Mouse (Mus musculus): ENCODE results near the gene Mrpl49. TPM values are rescaled to one million over a fixed set of nuclear protein-coding genes. Genes with fewer than 3 reads are reported as not detected.
A peak's percentile ranks its signal among the peaks of the same experiment; 100 is the strongest.

Gene Mrpl49
- polyA plus RNA-seq, 1 experiment from 2014 or later: 81.7 TPM

DNA sequence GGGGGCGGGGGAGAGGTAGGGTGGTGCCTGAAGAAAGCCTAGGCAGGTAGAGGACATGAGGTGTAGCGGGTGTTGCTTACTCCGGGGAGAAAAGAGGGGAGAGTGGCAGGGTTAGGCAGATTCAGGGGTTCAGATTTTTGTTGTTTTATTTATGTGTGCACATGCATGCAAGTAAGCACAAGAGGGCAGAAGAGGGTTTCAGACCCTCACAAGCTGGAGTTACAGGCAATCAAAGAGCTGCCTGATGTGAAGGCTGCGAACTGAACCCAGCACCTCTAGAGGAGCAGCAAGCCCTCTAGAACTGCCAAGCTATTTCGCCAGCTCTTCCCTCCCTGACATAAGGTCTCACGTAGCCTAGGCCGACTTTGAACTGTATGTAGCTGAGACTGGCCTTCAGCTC, 41.1 kb downstream of the Mrpl49 start:
- no peak overlapping the region for H3K4me3 ChIP-seq (ENCODE audit: low read depth, low read length)

DNA sequence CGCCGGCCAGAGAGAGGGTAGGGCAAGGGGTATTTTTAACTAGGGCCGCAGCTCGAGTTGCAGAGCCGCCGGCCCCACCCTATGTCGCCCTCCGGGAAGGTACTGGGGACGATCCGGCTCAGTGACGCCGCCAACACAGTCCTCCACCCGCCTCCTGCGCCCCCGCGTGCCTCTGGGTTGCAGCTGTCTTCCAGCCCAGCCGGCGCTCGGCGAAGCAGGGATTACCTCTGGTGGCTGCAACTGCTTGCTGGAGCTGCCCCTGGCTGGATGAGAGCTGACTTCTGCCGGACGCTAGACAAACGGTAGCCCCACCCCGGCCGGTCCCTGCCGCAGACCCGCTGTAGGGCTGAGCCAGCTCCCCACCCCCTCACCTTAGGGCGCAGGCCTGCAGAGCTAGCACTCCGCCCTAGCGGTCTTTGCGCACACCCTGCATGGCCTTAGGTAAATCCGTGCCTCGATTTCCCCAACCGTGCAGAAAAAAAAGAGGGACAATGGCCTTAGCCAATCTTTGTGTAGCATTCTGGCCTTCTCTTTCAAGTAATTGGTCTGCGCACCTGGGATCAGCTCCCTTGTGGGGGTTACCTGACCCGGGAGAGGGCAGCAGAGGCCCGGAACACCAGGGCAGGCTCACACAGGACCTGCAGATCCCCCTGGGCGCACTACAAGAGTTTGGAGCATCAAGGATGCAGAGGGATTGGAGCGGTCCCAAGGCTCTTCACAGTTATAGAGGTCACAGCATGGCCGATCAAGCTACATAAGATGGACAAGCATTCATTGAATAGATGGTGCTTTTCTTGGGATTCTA, 41.9 kb downstream of the Mrpl49 start, which contains the start of gene Capn1:
TSS of gene Capn1 (minus strand) at position 387 of the 805 bp plus-strand sequence.
- Histone ChIP-seq H3K9ac (ENCODE audit: low read depth, low read length) (peak within 1 kb of the TSS; percentile 44), H3K4me2 (replicated peaks; ENCODE audit: low read depth, low read length) (peak within 1 kb of the TSS; percentile 64), H3K27me3 (ENCODE audit: control insufficient read depth, insufficient read depth, low read length) (peaks cover 15% of the 10 kb centered on the region), H3K9me3 (ENCODE audit: control insufficient read depth, low read length) (no peaks in the 10 kb centered on the region), H3K36me3 (ENCODE audit: control insufficient read depth, insufficient read depth, low read length) (no peaks in the 10 kb centered on the region), H3K4me1 (replicated peaks; ENCODE audit: control insufficient read depth, insufficient read depth, low read length) (peaks cover 4% of the 10 kb centered on the region; the same call in 1 of the 2 replicates), H3K4me3 (ENCODE audit: low read depth, low read length) (peak within 1 kb of the TSS; percentile 45), H3K27ac (ENCODE audit: low read depth, low read length) (no peak within 1 kb of the TSS; the same call in 1 of the 2 replicates)
- WGBS: 3% methylated on average over 38 of the region's 40 CpGs
- peak; percentile 75 for ATAC-seq (ENCODE audit: low FRiP score)
- peak; percentile 77 for DNase-seq (ENCODE audit: low spot score)

More for the DNA sequence above, 41.1 kb downstream of the Mrpl49 start:
- 36% methylated on average over 7 of the region's 7 CpGs for WGBS
- no peak overlapping the region for H3K9ac ChIP-seq (ENCODE audit: low read depth, low read length)
- ATAC-seq (ENCODE audit: low FRiP score): no peak
- no peaks in the 10 kb centered on the region for H3K36me3 ChIP-seq (ENCODE audit: control insufficient read depth, insufficient read depth, low read length)
- no peak overlapping the region for H3K27ac ChIP-seq (ENCODE audit: low read depth, low read length)
- DNase-seq (ENCODE audit: low spot score): peak; percentile 21
- peaks cover 4% of the 10 kb centered on the region; the same call in 1 of the 2 replicates for H3K4me1 ChIP-seq (replicated peaks; ENCODE audit: control insufficient read depth, insufficient read depth, low read length)
- no peak overlapping the region for H3K4me2 ChIP-seq (replicated peaks; ENCODE audit: low read depth, low read length)
- H3K9me3 ChIP-seq (ENCODE audit: control insufficient read depth, low read length): no peaks in the 10 kb centered on the region
- peaks cover 15% of the 10 kb centered on the region for H3K27me3 ChIP-seq (ENCODE audit: control insufficient read depth, insufficient read depth, low read length)

DNA sequence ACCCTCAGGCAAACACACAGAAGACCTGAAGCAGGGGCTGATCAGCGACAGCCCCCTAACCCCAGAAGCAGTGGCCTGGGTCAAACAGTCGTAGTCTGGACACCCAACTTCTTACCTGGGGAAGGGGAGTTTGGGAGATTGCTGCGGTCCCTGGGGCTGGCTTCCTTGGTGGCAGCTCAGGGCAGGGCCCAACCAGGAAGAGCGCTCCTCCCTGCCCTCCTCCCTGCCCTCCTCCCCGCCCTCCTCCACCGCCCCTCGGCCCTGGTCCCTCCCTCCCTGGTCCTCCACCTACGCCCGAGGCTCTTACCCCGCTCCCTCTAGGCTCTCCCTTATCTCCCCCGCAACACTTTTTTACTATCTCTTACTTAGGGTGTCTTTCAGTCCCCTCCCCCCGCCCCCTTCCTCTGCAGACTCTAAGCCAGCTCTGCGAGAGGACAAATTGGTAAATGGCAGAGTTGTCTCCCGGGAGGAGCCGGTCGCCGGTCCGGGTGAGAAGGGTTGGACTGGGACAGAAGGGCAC, 42.5 kb downstream of the Mrpl49 start:
- peaks cover 15% of the 10 kb centered on the region for H3K27me3 ChIP-seq (ENCODE audit: control insufficient read depth, insufficient read depth, low read length)
- no peaks in the 10 kb centered on the region for H3K9me3 ChIP-seq (ENCODE audit: control insufficient read depth, low read length)

DNA sequence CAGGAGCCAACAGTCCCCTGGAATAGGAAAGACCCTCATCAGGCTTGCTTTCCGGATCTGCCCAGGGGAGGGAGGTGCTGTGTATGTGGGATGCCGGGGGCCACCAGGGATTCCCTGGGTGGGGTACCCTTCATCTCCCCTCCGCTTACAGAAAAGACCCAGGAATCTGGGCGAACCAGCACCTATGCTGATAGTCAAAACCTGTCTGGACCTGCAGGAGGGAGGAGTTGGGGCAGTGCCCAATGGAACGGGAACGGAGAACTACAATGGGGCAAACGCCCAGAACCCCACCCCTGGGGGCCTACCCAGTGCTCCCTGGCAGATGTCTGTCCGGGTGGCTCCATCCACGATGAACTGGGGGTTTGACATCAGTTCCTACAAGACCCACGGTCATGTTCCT, 43.9 kb downstream of the Mrpl49 start:
- H3K36me3 ChIP-seq (ENCODE audit: control insufficient read depth, insufficient read depth, low read length): no peaks in the 10 kb centered on the region
- no peak overlapping the region for H3K27ac ChIP-seq (ENCODE audit: low read depth, low read length)
- 90% methylated on average over 10 of the region's 10 CpGs for WGBS
- ATAC-seq (ENCODE audit: low FRiP score) (no peak), DNase-seq (ENCODE audit: low spot score) (no peak)
- H3K9me3 ChIP-seq (ENCODE audit: control insufficient read depth, low read length): no peaks in the 10 kb centered on the region
- H3K9ac ChIP-seq (ENCODE audit: low read depth, low read length): no peak overlapping the region
- H3K4me1 ChIP-seq (replicated peaks; ENCODE audit: control insufficient read depth, insufficient read depth, low read length): peaks cover 4% of the 10 kb centered on the region; the same call in 1 of the 2 replicates
- H3K4me3 ChIP-seq (ENCODE audit: low read depth, low read length): no peak overlapping the region
- H3K27me3 ChIP-seq (ENCODE audit: control insufficient read depth, insufficient read depth, low read length): peaks cover 15% of the 10 kb centered on the region
- no peak overlapping the region for H3K4me2 ChIP-seq (replicated peaks; ENCODE audit: low read depth, low read length)

More for the DNA sequence above, 42.5 kb downstream of the Mrpl49 start:
- Histone ChIP-seq H3K4me3 (ENCODE audit: low read depth, low read length) (peak overlapping the region; percentile 45), H3K4me1 (replicated peaks; ENCODE audit: control insufficient read depth, insufficient read depth, low read length) (peaks cover 4% of the 10 kb centered on the region; the same call in 1 of the 2 replicates), H3K27ac (ENCODE audit: low read depth, low read length) (no peak overlapping the region), H3K9ac (ENCODE audit: low read depth, low read length) (peak overlapping the region; percentile 44), H3K36me3 (ENCODE audit: control insufficient read depth, insufficient read depth, low read length) (no peaks in the 10 kb centered on the region), H3K4me2 (replicated peaks; ENCODE audit: low read depth, low read length) (peak overlapping the region; percentile 64)
- ATAC-seq (ENCODE audit: low FRiP score) (peak; percentile 61), DNase-seq (ENCODE audit: low spot score) (peak; percentile 55)
- 3% methylated on average over 11 of the region's 18 CpGs for WGBS

DNA sequence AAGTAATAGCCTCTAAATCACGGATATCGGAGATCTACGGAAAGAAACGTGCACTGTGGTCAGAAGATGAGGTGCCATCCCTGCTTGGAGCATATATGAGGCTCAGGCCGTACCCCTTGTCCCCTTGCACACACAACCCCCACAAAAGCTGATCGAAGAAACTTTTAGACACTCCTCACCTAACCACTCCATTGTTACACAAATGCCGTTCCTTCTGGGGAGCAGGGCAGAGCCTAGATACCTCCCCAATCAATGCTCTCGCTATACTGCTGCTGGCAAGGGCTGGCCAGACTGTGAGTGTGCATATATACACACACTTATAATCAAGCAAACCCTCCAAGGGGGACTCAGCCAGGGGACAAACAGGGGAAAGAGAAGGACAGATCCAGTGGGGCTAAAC, 48.4 kb downstream of the Mrpl49 start:
- no peaks in the 10 kb centered on the region for H3K9me3 ChIP-seq (ENCODE audit: control insufficient read depth, low read length)
- no peak for ATAC-seq (ENCODE audit: low FRiP score)
- 77% methylated on average over 8 of the region's 8 CpGs for WGBS
- no peak for DNase-seq (ENCODE audit: low spot score)
- H3K27me3 ChIP-seq (ENCODE audit: control insufficient read depth, insufficient read depth, low read length): 0 out of 2 replicates have a peak, but pooled peaks cover 1% of the 10 kb centered on the region
- no peak overlapping the region for H3K27ac ChIP-seq (ENCODE audit: low read depth, low read length)
- H3K36me3 ChIP-seq (ENCODE audit: control insufficient read depth, insufficient read depth, low read length): no peaks in the 10 kb centered on the region
- no peak overlapping the region for H3K9ac ChIP-seq (ENCODE audit: low read depth, low read length)
- no peaks in the 10 kb centered on the region for H3K4me1 ChIP-seq (replicated peaks; ENCODE audit: control insufficient read depth, insufficient read depth, low read length)
- no peak overlapping the region for H3K4me2 ChIP-seq (replicated peaks; ENCODE audit: low read depth, low read length)
- H3K4me3 ChIP-seq (ENCODE audit: low read depth, low read length): no peak overlapping the region

DNA sequence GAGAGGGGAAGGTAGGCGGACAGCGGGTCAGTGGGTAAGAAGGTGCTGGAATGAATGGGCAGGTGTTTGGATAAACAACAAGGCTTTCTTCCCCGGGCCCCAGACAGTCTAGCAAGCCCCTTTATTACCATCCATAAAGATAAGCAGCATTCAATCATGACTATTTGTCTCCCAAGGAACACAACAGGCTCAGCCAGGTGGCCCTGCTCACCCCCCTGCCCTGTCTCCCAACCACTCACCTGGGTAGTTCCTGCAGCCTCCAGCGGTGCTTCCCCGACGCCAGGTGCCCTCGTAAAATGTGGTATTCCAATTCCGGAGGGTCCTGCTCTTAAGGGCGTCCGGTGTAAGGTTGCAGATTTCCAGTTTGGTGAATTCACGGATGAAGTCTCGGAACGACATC, 50.6 kb downstream of the Mrpl49 start:
- Histone ChIP-seq H3K4me3 (ENCODE audit: low read depth, low read length) (no peak overlapping the region), H3K9ac (ENCODE audit: low read depth, low read length) (no peak overlapping the region), H3K4me2 (replicated peaks; ENCODE audit: low read depth, low read length) (no peak overlapping the region), H3K4me1 (replicated peaks; ENCODE audit: control insufficient read depth, insufficient read depth, low read length) (no peaks in the 10 kb centered on the region), H3K27ac (ENCODE audit: low read depth, low read length) (no peak overlapping the region), H3K36me3 (ENCODE audit: control insufficient read depth, insufficient read depth, low read length) (no peaks in the 10 kb centered on the region), H3K27me3 (ENCODE audit: control insufficient read depth, insufficient read depth, low read length) (no peaks in the 10 kb centered on the region), H3K9me3 (ENCODE audit: control insufficient read depth, low read length) (no peaks in the 10 kb centered on the region)
- WGBS: 88% methylated on average over 13 of the region's 13 CpGs
- DNase-seq (ENCODE audit: low spot score) (no peak), ATAC-seq (ENCODE audit: low FRiP score) (no peak)

DNA sequence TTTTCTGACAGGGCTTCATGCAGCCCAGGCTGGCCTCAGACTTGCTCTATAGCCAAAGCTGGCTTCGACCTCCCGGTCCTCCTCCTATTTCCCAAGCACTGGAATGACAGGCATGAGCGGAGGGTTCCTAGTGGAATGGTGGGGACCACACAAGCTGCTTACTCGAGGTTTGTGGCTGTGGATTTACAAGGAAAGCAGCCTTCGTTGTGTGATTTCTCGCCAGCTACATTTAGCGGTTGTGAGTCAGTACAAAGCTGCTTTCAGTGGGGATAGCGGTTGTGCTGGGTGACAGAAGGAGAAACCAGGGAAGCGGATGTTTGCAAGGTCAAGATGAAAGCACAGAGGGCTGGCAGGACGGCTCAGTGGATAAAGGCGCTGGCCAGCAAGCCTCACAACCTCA, 52.0 kb downstream of the Mrpl49 start:
- WGBS: 69% methylated on average over 11 of the region's 11 CpGs
- ATAC-seq (ENCODE audit: low FRiP score): no peak

More for the DNA sequence above, 52.0 kb downstream of the Mrpl49 start:
- Histone ChIP-seq H3K4me3 (ENCODE audit: low read depth, low read length) (no peak overlapping the region), H3K36me3 (ENCODE audit: control insufficient read depth, insufficient read depth, low read length) (no peaks in the 10 kb centered on the region), H3K27ac (ENCODE audit: low read depth, low read length) (no peak overlapping the region), H3K27me3 (ENCODE audit: control insufficient read depth, insufficient read depth, low read length) (no peaks in the 10 kb centered on the region), H3K9me3 (ENCODE audit: control insufficient read depth, low read length) (no peaks in the 10 kb centered on the region), H3K4me1 (replicated peaks; ENCODE audit: control insufficient read depth, insufficient read depth, low read length) (no peaks in the 10 kb centered on the region), H3K4me2 (replicated peaks; ENCODE audit: low read depth, low read length) (no peak overlapping the region), H3K9ac (ENCODE audit: low read depth, low read length) (no peak overlapping the region)
- DNase-seq (ENCODE audit: low spot score): no peak

Data from hindbrain, embryonic 11.5 days (tissue).